Mouse (Mus musculus) liver, embryonic 14.5 days (tissue): ENCODE data around the gene Arhgap21.

Source experiments
- CTCF ChIP-seq: IDR thresholded peaks from 2 replicates; pipeline ENCODE4 v1.5.1; 2016; ENCODE audit warnings: antibody characterized with exemption, low read depth, control low read depth
- EP300 ChIP-seq: IDR thresholded peaks from 2 replicates; pipeline ENCODE4 v1.6.1; 2016; ENCODE audit warnings: antibody characterized with exemption, low read depth

- TF ChIP-seq CTCF (no peak), EP300 (no peak)
These were observed 34.3 kb downstream of the Arhgap21 start for GRCm38 (mm10) chr2:20934406-20934805.
